Mouse (Mus musculus): ENCODE results near the gene Exoc3l2. TPM values are rescaled to one million over a fixed set of nuclear protein-coding genes. Genes with fewer than 3 reads are reported as not detected.

Gene Exoc3l2
- polyA plus RNA-seq, 1 experiment from 2014 or later = 2.2 TPM

- no peak for TF ChIP-seq CTCF (IDR thresholded peaks at IDR 0.05; ENCODE audit: low read depth)
- no peak for ATAC-seq (ENCODE audit: insufficient read depth)
- H3K4me1 ChIP-seq (ENCODE audit: insufficient read depth) = 0 out of 2 replicates have a peak, but pooled peaks cover 4% of the 10 kb centered on the region
Measured at GRCm38 (mm10) chr7:19460500-19460899, 2.6 kb upstream of the Exoc3l2 start.

GRCm38 (mm10) chr7:19461488-19461887, 1.6 kb upstream of the Exoc3l2 start:
- 0 out of 2 replicates have a peak, but pooled peaks cover 4% of the 10 kb centered on the region for H3K4me1 ChIP-seq (ENCODE audit: insufficient read depth)
- H3K36me3 ChIP-seq (ENCODE audit: insufficient read depth) = no peaks in the 10 kb centered on the region
- WGBS = 7% methylated on average over 6 of the region's 6 CpGs
- H3K4me3 ChIP-seq (ENCODE audit: low read depth, low read length) = no peak overlapping the region
- H3K4me2 ChIP-seq = 0 out of 2 replicates have a peak overlapping the region, but pooled peaks have one; percentile 25
- H3K9ac ChIP-seq = no peak overlapping the region
- no peak for ATAC-seq (ENCODE audit: insufficient read depth)
- H3K27me3 ChIP-seq (ENCODE audit: insufficient read depth, low read length) = no peaks in the 10 kb centered on the region
- DNase-seq = peak; percentile 92
- no peaks in the 10 kb centered on the region for H3K9me3 ChIP-seq (ENCODE audit: low read depth, low read length)
- TF ChIP-seq CTCF (IDR thresholded peaks at IDR 0.05; ENCODE audit: low read depth) = peak; percentile 96
- no peak overlapping the region for H3K27ac ChIP-seq (ENCODE audit: low read depth)

More at GRCm38 (mm10) chr7:19460500-19460899, 2.6 kb upstream of the Exoc3l2 start:
- H3K4me2 ChIP-seq = no peak overlapping the region
- H3K36me3 ChIP-seq (ENCODE audit: insufficient read depth) = no peaks in the 10 kb centered on the region
- WGBS = 71% methylated on average over 1 of the region's 1 CpGs
- no peak overlapping the region for H3K4me3 ChIP-seq (ENCODE audit: low read depth, low read length)
- no peaks in the 10 kb centered on the region for H3K9me3 ChIP-seq (ENCODE audit: low read depth, low read length)
- no peak for DNase-seq
- no peak overlapping the region for H3K9ac ChIP-seq
- no peak overlapping the region for H3K27ac ChIP-seq (ENCODE audit: low read depth)
- no peaks in the 10 kb centered on the region for H3K27me3 ChIP-seq (ENCODE audit: insufficient read depth, low read length)

GRCm38 (mm10) chr7:19462443-19462842, 688 bp upstream of the Exoc3l2 start:
- ATAC-seq (ENCODE audit: insufficient read depth) = no peak
- H3K9me3 ChIP-seq (ENCODE audit: low read depth, low read length) = no peaks in the 10 kb centered on the region
- H3K9ac ChIP-seq = no peak overlapping the region
- DNase-seq = no peak
- H3K4me1 ChIP-seq (ENCODE audit: insufficient read depth) = 0 out of 2 replicates have a peak, but pooled peaks cover 4% of the 10 kb centered on the region
- no peaks in the 10 kb centered on the region for H3K27me3 ChIP-seq (ENCODE audit: insufficient read depth, low read length)
- 71% methylated on average over 4 of the region's 4 CpGs for WGBS
- H3K36me3 ChIP-seq (ENCODE audit: insufficient read depth) = no peaks in the 10 kb centered on the region
- 0 out of 2 replicates have a peak overlapping the region, but pooled peaks have one; percentile 12 for H3K27ac ChIP-seq (ENCODE audit: low read depth)
- H3K4me3 ChIP-seq (ENCODE audit: low read depth, low read length) = no peak overlapping the region
- TF ChIP-seq CTCF (IDR thresholded peaks at IDR 0.05; ENCODE audit: low read depth) = no peak
- H3K4me2 ChIP-seq = peak overlapping the region; percentile 45; the same call in 1 of the 2 replicates

- peak; percentile 51; the same call in 1 of the 2 replicates for ATAC-seq (ENCODE audit: insufficient read depth)
- Histone ChIP-seq H3K9ac (peak overlapping the region; percentile 36; the same call in 1 of the 2 replicates), H3K9me3 (ENCODE audit: low read depth, low read length) (no peaks in the 10 kb centered on the region), H3K27ac (ENCODE audit: low read depth) (no peak overlapping the region), H3K36me3 (ENCODE audit: insufficient read depth) (no peaks in the 10 kb centered on the region), H3K27me3 (ENCODE audit: insufficient read depth, low read length) (peaks cover 8% of the 10 kb centered on the region), H3K4me1 (ENCODE audit: insufficient read depth) (0 out of 2 replicates have a peak, but pooled peaks cover 4% of the 10 kb centered on the region), H3K4me3 (ENCODE audit: low read depth, low read length) (peak overlapping the region; percentile 5; the same call in 1 of the 2 replicates), H3K4me2 (peak overlapping the region; percentile 45)
- WGBS = 10% methylated on average over 22 of the region's 22 CpGs
- peak; percentile 51 for DNase-seq
- no peak for TF ChIP-seq CTCF (IDR thresholded peaks at IDR 0.05; ENCODE audit: low read depth)
Measured at GRCm38 (mm10) chr7:19464367-19465307, 1.5 kb downstream of the Exoc3l2 start.

GRCm38 (mm10) chr7:19466602-19467145, 3.5 kb downstream of the Exoc3l2 start:
- Histone ChIP-seq H3K36me3 (ENCODE audit: insufficient read depth) (no peaks in the 10 kb centered on the region), H3K4me2 (no peak overlapping the region), H3K4me3 (ENCODE audit: low read depth, low read length) (no peak overlapping the region), H3K27ac (ENCODE audit: low read depth) (no peak overlapping the region), H3K27me3 (ENCODE audit: insufficient read depth, low read length) (peaks cover 25% of the 10 kb centered on the region), H3K4me1 (ENCODE audit: insufficient read depth) (0 out of 2 replicates have a peak, but pooled peaks cover 4% of the 10 kb centered on the region), H3K9me3 (ENCODE audit: low read depth, low read length) (no peaks in the 10 kb centered on the region), H3K9ac (no peak overlapping the region)
- TF ChIP-seq CTCF (IDR thresholded peaks at IDR 0.05; ENCODE audit: low read depth) = no peak
- ATAC-seq (ENCODE audit: insufficient read depth) = no peak
- DNase-seq = peak; percentile 57
- WGBS = 55% methylated on average over 5 of the region's 5 CpGs

GRCm38 (mm10) chr7:19467638-19468037, 4.5 kb downstream of the Exoc3l2 start:
- Histone ChIP-seq H3K4me1 (ENCODE audit: insufficient read depth) (0 out of 2 replicates have a peak, but pooled peaks cover 4% of the 10 kb centered on the region), H3K9me3 (ENCODE audit: low read depth, low read length) (no peaks in the 10 kb centered on the region), H3K27me3 (ENCODE audit: insufficient read depth, low read length) (peaks cover 34% of the 10 kb centered on the region), H3K4me3 (ENCODE audit: low read depth, low read length) (no peak overlapping the region), H3K9ac (no peak overlapping the region), H3K27ac (ENCODE audit: low read depth) (no peak overlapping the region), H3K4me2 (no peak overlapping the region), H3K36me3 (ENCODE audit: insufficient read depth) (no peaks in the 10 kb centered on the region)
- DNase-seq (no peak), ATAC-seq (ENCODE audit: insufficient read depth) (no peak)
- 40% methylated on average over 6 of the region's 6 CpGs for WGBS
- TF ChIP-seq CTCF (IDR thresholded peaks at IDR 0.05; ENCODE audit: low read depth) = no peak

- Histone ChIP-seq H3K4me2 (no peak overlapping the region), H3K36me3 (ENCODE audit: insufficient read depth) (no peaks in the 10 kb centered on the region), H3K27ac (ENCODE audit: low read depth) (no peak overlapping the region), H3K27me3 (ENCODE audit: insufficient read depth, low read length) (peaks cover 41% of the 10 kb centered on the region), H3K9ac (no peak overlapping the region), H3K4me1 (ENCODE audit: insufficient read depth) (0 out of 2 replicates have a peak, but pooled peaks cover 4% of the 10 kb centered on the region), H3K4me3 (ENCODE audit: low read depth, low read length) (no peak overlapping the region), H3K9me3 (ENCODE audit: low read depth, low read length) (no peaks in the 10 kb centered on the region)
- TF ChIP-seq CTCF (IDR thresholded peaks at IDR 0.05; ENCODE audit: low read depth) = no peak
- DNase-seq (no peak), ATAC-seq (ENCODE audit: insufficient read depth) (no peak)
- 57% methylated on average over 12 of the region's 12 CpGs for WGBS
Measured at GRCm38 (mm10) chr7:19468279-19468678, 5.1 kb downstream of the Exoc3l2 start.
